In the genomic region with DNA sequence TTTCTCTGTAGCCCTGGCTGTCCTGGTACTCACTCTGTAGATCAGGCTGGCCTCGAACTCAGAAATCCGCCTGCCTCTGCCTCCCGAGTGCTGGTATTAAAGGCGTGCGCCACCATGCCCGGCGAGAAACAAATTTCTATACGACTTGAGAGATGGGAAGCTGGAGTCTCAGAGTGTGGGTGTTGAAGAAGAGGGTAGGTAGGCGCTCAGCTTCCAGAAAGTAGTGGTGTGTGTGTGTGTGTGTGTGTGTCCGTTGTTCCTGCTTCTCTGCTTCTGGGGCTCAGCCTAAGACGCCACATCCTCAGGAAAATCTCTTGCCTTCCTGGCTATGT, we compare ENCODE assay signal across 1 mouse cellular context.
TF ChIP-seq lines count a peak whose summit lies in the region.

No protein-coding gene starts in this region.

TF ChIP-seq in ES-E14, 5 proteins besides CTCF, POLR2A, EP300 and RAD21:
- peak; percentile 66; the same call in 1 of the 2 replicates for TF ChIP-seq ZNF384 (IDR thresholded peaks at IDR 0.05; ENCODE audit: low read depth, low read length)
